Mouse (Mus musculus): ENCODE measurements at regions not wholly inside any gene's neighbourhood (a gene's known extent, or its start where the extent isn't known, plus 50 kb on each side); places are given as distances from the start of the nearest gene placed in this dataset.

DNA sequence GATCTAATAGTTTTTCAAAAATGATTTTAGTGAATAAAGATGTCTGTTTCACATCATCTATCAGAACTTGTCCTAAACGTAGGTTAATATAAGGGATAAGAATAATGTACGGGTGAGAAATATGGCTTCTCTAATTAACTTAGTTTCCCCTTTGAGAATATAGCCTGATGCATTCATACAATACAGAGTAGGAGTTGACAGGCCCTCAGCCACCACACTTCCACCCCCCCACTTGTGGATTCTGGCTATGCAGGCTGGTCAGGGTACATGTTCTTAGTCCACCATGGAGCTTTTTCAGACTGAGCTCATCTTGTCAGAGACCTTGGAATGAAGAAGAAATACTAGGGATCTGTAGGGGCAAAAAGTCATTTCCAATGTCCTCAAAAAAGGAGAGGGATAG is 80.1 kb downstream of the Anxa1 start:
- Histone ChIP-seq H3K9me3 (ENCODE audit: low read length) (no peaks in the 10 kb centered on the region), H3K27me3 (ENCODE audit: insufficient read depth, low read length) (no peaks in the 10 kb centered on the region), H3K36me3 (ENCODE audit: insufficient read depth, low read length) (no peaks in the 10 kb centered on the region), H3K4me1 (replicated peaks; ENCODE audit: low read depth, low read length) (no peaks in the 10 kb centered on the region), H3K4me3 (replicated peaks; ENCODE audit: low read length) (no peak overlapping the region)
- TF ChIP-seq POU5F1 (IDR thresholded peaks at IDR 0.05; ENCODE audit: borderline replicate concordance, low read length) (no peak), NANOG (IDR thresholded peaks at IDR 0.05; ENCODE audit: borderline replicate concordance, low read length) (no peak), CTCF (conservative IDR thresholded peaks at IDR 0.05; ENCODE audit: low read length) (no peak)

DNA sequence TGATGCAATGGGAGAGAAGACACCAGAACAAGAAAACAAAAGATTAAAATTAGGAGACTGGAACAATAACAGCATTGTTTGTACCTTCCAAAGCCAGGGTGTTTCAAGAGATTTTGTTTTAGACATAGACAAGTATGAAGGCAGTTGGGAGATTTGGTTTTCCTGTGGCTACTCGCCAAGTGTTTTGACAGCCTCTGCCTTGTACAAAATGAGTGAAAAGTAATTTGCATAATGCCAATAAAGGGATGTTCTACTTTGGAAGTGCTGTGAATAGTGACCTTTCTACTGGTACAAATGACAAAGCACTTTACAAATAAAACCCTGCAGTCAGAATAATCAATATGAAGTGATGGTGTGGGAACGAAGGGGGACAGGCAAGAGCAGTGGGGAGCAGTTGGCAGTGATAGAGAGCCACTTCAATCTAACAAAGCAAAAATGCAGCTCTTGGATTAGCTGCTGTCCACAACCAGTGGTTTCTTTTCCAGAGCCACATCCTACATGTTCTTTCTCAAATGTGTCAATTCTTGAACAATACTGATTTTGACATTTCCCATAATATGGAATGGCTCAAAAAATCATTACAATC is 90.6 kb downstream of the Anxa1 start:
- no peaks in the 10 kb centered on the region for H3K36me3 ChIP-seq (ENCODE audit: insufficient read depth, low read length)

DNA sequence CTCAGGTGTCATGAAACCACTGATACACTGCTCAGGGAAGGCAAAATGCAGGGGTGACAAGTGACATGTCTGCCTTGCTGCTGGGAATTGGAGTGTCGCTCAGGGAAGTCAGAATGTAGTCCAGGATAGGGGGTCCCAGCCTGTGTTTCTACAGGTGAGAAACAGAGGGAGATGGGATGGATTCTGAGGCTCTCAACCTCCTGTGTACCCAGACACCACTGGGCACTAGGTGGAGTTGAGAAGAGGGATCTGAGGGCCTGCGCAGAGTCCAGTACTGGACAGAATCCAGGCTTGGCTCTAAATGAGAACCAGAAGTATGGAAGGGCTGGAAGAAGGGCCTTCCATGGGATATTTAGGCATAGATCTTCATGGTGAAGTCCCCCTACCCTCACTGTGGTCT is 92.3 kb downstream of the Anxa1 start:
- no peak overlapping the region for H3K4me3 ChIP-seq (replicated peaks; ENCODE audit: low read length)
- no peaks in the 10 kb centered on the region for H3K4me1 ChIP-seq (replicated peaks; ENCODE audit: low read depth, low read length)
- no peak for TF ChIP-seq POU5F1 (IDR thresholded peaks at IDR 0.05; ENCODE audit: borderline replicate concordance, low read length)
- TF ChIP-seq CTCF (conservative IDR thresholded peaks at IDR 0.05; ENCODE audit: low read length) = no peak
- TF ChIP-seq NANOG (IDR thresholded peaks at IDR 0.05; ENCODE audit: borderline replicate concordance, low read length) = no peak
- H3K27me3 ChIP-seq (ENCODE audit: insufficient read depth, low read length) = no peaks in the 10 kb centered on the region
- no peaks in the 10 kb centered on the region for H3K9me3 ChIP-seq (ENCODE audit: low read length)
- no peaks in the 10 kb centered on the region for H3K36me3 ChIP-seq (ENCODE audit: insufficient read depth, low read length)

More for the DNA sequence above, 90.6 kb downstream of the Anxa1 start:
- H3K9me3 ChIP-seq (ENCODE audit: low read length) = no peaks in the 10 kb centered on the region
- no peaks in the 10 kb centered on the region for H3K27me3 ChIP-seq (ENCODE audit: insufficient read depth, low read length)
- H3K4me3 ChIP-seq (replicated peaks; ENCODE audit: low read length) = no peak overlapping the region
- no peaks in the 10 kb centered on the region for H3K4me1 ChIP-seq (replicated peaks; ENCODE audit: low read depth, low read length)
- TF ChIP-seq POU5F1 (IDR thresholded peaks at IDR 0.05; ENCODE audit: borderline replicate concordance, low read length) (no peak), NANOG (IDR thresholded peaks at IDR 0.05; ENCODE audit: borderline replicate concordance, low read length) (no peak), CTCF (conservative IDR thresholded peaks at IDR 0.05; ENCODE audit: low read length) (no peak)

DNA sequence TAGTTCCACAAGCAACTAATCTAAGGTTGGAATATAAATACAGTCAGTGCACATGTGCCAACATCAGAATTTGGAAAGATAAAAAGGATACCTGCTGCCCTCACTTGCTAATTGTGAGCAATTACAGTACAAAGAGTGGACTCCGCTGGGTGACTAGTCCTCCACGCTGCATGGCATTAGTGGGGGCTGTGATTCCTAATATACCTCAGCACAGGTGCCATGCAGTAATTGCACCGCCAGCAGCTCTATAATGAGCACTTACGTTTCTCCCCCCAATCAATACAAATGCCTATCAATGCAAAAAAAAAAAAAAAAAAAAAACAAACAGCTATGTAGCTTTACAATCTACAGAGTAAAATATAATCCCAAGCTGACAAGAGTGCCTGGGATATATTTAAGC is 105.6 kb downstream of the Anxa1 start:
- Histone ChIP-seq H3K4me3 (replicated peaks; ENCODE audit: low read length) (no peak overlapping the region), H3K36me3 (ENCODE audit: insufficient read depth, low read length) (no peaks in the 10 kb centered on the region), H3K4me1 (replicated peaks; ENCODE audit: low read depth, low read length) (no peaks in the 10 kb centered on the region), H3K27me3 (ENCODE audit: insufficient read depth, low read length) (no peaks in the 10 kb centered on the region), H3K9me3 (ENCODE audit: low read length) (no peaks in the 10 kb centered on the region)
- TF ChIP-seq NANOG (IDR thresholded peaks at IDR 0.05; ENCODE audit: borderline replicate concordance, low read length) (no peak), CTCF (conservative IDR thresholded peaks at IDR 0.05; ENCODE audit: low read length) (no peak), POU5F1 (IDR thresholded peaks at IDR 0.05; ENCODE audit: borderline replicate concordance, low read length) (no peak)

DNA sequence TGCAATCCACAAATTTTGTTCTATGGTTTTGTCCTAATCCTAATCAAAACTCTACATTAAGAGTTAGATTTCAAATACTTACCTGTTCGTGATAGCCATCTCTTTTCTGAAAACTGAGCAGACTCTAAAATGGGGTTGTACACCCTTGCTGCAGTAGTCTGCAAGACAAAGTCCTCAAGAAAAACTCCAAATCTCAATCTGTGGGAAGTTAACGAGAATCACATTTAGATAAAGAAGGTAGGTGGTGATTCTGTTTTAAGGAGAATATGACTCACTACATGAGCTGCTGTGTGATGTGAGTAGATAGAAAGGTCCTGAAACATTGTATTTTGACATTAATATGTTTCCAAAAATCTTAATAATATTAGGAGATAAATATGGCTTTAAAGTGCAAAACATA is 107.6 kb downstream of the Anxa1 start:
- TF ChIP-seq POU5F1 (IDR thresholded peaks at IDR 0.05; ENCODE audit: borderline replicate concordance, low read length) (no peak), CTCF (conservative IDR thresholded peaks at IDR 0.05; ENCODE audit: low read length) (no peak), NANOG (IDR thresholded peaks at IDR 0.05; ENCODE audit: borderline replicate concordance, low read length) (no peak)
- Histone ChIP-seq H3K27me3 (ENCODE audit: insufficient read depth, low read length) (no peaks in the 10 kb centered on the region), H3K4me3 (replicated peaks; ENCODE audit: low read length) (no peak overlapping the region), H3K36me3 (ENCODE audit: insufficient read depth, low read length) (no peaks in the 10 kb centered on the region), H3K9me3 (ENCODE audit: low read length) (no peaks in the 10 kb centered on the region), H3K4me1 (replicated peaks; ENCODE audit: low read depth, low read length) (no peaks in the 10 kb centered on the region)

DNA sequence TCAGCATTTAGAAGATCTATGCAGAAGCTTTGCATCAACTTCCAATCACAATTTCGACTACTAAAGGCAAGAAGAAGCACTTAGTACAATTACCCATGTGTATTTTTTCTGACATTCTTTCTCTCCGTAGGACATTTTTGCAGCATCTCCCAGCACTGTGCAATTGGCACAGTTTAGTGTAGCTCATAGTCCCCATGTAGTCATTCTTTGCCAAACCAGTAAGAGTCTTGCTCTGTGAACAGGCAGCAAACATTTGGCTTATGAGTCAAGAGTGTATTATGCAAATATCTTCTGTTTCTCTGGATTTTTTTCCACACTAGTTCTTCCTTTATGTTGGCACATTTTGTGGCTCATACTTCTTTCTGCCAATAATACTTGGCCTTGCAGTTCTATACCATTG is 129.2 kb downstream of the Anxa1 start:
- Histone ChIP-seq H3K9me3 (ENCODE audit: low read length) (no peaks in the 10 kb centered on the region), H3K4me3 (replicated peaks; ENCODE audit: low read length) (no peak overlapping the region), H3K36me3 (ENCODE audit: insufficient read depth, low read length) (no peaks in the 10 kb centered on the region), H3K4me1 (replicated peaks; ENCODE audit: low read depth, low read length) (no peaks in the 10 kb centered on the region), H3K27me3 (ENCODE audit: insufficient read depth, low read length) (no peaks in the 10 kb centered on the region)
- TF ChIP-seq CTCF (conservative IDR thresholded peaks at IDR 0.05; ENCODE audit: low read length) = no peak
- TF ChIP-seq POU5F1 (IDR thresholded peaks at IDR 0.05; ENCODE audit: borderline replicate concordance, low read length) = no peak

DNA sequence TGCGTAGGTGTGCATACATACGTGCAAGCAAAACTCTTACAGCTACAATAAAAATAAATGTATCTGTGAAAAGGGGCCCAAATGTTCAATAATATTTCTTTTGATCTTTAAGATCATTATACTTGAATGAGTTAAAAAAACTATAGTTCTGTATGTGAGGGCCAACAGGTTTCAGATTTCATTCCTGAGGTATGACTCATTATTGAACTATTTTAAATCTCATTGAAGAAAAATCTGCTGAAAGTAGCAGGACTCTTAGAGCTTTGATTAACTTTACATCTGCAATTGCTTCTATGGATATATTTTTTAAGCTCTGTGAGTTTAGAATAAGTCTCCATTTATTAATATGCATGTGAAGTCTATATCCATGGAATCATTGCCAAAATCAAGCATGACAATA is 138.6 kb downstream of the Anxa1 start:
- Histone ChIP-seq H3K36me3 (ENCODE audit: insufficient read depth, low read length) (no peaks in the 10 kb centered on the region), H3K4me3 (replicated peaks; ENCODE audit: low read length) (no peak overlapping the region), H3K9me3 (ENCODE audit: low read length) (no peaks in the 10 kb centered on the region), H3K27me3 (ENCODE audit: insufficient read depth, low read length) (no peaks in the 10 kb centered on the region), H3K4me1 (replicated peaks; ENCODE audit: low read depth, low read length) (no peaks in the 10 kb centered on the region)
- TF ChIP-seq NANOG (IDR thresholded peaks at IDR 0.05; ENCODE audit: borderline replicate concordance, low read length) (no peak), POU5F1 (IDR thresholded peaks at IDR 0.05; ENCODE audit: borderline replicate concordance, low read length) (no peak), CTCF (conservative IDR thresholded peaks at IDR 0.05; ENCODE audit: low read length) (no peak)

DNA sequence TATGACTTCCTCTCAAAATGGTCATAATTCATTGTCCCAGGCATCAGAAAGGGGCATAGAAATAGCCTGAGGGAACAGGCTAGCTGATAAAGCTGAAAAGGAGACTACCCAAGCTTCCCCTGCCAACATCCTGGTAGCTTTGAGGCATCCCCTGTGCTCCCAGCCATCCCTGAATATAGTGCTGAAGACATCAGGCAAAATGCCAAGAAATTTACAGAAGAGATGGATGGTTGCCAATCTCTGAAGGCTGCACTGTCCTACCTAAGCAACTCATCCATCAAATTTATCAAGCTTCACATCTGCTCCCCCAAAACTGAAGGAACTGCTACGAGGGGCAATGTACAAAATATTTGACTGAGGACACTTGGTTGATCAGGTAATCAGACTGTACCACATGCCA is 146.9 kb downstream of the Anxa1 start:
- Histone ChIP-seq H3K36me3 (ENCODE audit: insufficient read depth, low read length) (no peaks in the 10 kb centered on the region), H3K4me1 (replicated peaks; ENCODE audit: low read depth, low read length) (peaks cover 2% of the 10 kb centered on the region; the same call in 1 of the 2 replicates), H3K9me3 (ENCODE audit: low read length) (no peaks in the 10 kb centered on the region), H3K4me3 (replicated peaks; ENCODE audit: low read length) (no peak overlapping the region), H3K27me3 (ENCODE audit: insufficient read depth, low read length) (no peaks in the 10 kb centered on the region)
- TF ChIP-seq NANOG (IDR thresholded peaks at IDR 0.05; ENCODE audit: borderline replicate concordance, low read length) (no peak), POU5F1 (IDR thresholded peaks at IDR 0.05; ENCODE audit: borderline replicate concordance, low read length) (no peak)

DNA sequence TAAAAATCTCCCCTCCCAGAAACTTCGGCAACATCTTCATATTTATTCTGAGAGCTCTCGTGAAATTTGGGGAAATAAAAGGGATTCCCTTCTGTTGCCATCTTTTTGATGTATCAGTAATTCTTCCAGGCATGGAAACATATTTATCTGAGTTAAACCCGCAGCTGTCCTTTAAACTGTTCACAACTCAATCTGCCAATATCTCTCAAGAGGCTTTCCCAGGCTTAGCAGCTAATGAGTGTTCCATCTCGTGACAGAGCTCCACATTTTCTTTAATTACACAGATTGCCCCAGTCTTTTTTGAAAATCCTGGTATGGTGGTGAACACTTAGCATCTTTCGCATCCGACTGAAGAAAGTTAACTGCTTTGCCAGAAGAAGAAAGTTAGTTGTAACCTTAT is 149.5 kb downstream of the Anxa1 start:
- no peaks in the 10 kb centered on the region for H3K36me3 ChIP-seq (ENCODE audit: insufficient read depth, low read length)
- no peak overlapping the region for H3K4me3 ChIP-seq (replicated peaks; ENCODE audit: low read length)
- no peaks in the 10 kb centered on the region for H3K27me3 ChIP-seq (ENCODE audit: insufficient read depth, low read length)
- H3K9me3 ChIP-seq (ENCODE audit: low read length) = no peaks in the 10 kb centered on the region
- TF ChIP-seq CTCF (conservative IDR thresholded peaks at IDR 0.05; ENCODE audit: low read length) = no peak
- no peak for TF ChIP-seq POU5F1 (IDR thresholded peaks at IDR 0.05; ENCODE audit: borderline replicate concordance, low read length)
- no peak for TF ChIP-seq NANOG (IDR thresholded peaks at IDR 0.05; ENCODE audit: borderline replicate concordance, low read length)
- peaks cover 2% of the 10 kb centered on the region; the same call in 1 of the 2 replicates for H3K4me1 ChIP-seq (replicated peaks; ENCODE audit: low read depth, low read length)
